Comparison of ENCODE assay signal across 8 mouse cellular contexts in genomic region chr6:49073304-49074116, GRCm38 (mm10). TPM values are rescaled to one million over a fixed set of nuclear protein-coding genes. Genes with fewer than 3 reads are reported as not detected.
A peak's percentile ranks its signal among the peaks of the same experiment; 100 is the strongest.
DNase-seq lines count a peak whose midpoint lies in the region; ATAC-seq and TF ChIP-seq lines count a peak whose summit lies in the region.

TSS of gene Malsu1 (plus strand) at chr6:49073795.

- peak within 1 kb of the TSS; percentile 83 for H3K9ac ChIP-seq in lung, postnatal 0 days (replicated peaks; ENCODE audit: low read depth)

- peak within 1 kb of the TSS; percentile 94 for H3K27ac ChIP-seq in hindbrain, embryonic 10.5 days
- H3K27ac ChIP-seq in lung, postnatal 0 days (ENCODE audit: low read length) = peak within 1 kb of the TSS; percentile 73

- peak within 1 kb of the TSS; percentile 97 for H3K4me3 ChIP-seq in hindbrain, embryonic 10.5 days
- peak within 1 kb of the TSS; percentile 81 for H3K4me3 ChIP-seq in lung, postnatal 0 days (ENCODE audit: low read depth, low read length)

- peak; percentile 91 for DNase-seq in MN1 (ENCODE audit: low spot score)
- peak; percentile 95 for DNase-seq in cerebellum, adult 9-10 months
- peak; percentile 95 for DNase-seq in hindbrain, embryonic 10.5 days (ENCODE audit: low spot score)
- DNase-seq in layer of hippocampus, adult 9-11 months = peak; percentile 94
- DNase-seq in lung, postnatal 0 days (ENCODE audit: low spot score) = peak; percentile 98
- DNase-seq in ovary, postnatal 14 days (ENCODE audit: low spot score) = peak; percentile 94
- DNase-seq in thymus, postnatal 14 days = peak; percentile 95

- H3K4me1 ChIP-seq in hindbrain, embryonic 10.5 days (replicated peaks) = peaks cover 21% of the 10 kb centered on the region
- no peaks in the 10 kb centered on the region; the same call in 1 of the 2 replicates for H3K4me1 ChIP-seq in lung, postnatal 0 days (ENCODE audit: insufficient read depth, low read depth, low read length)

- no peaks in the 10 kb centered on the region for H3K9me3 ChIP-seq in hindbrain, embryonic 10.5 days
- no peaks in the 10 kb centered on the region for H3K9me3 ChIP-seq in lung, postnatal 0 days (ENCODE audit: low read length)

- under 1% methylated on average over 49 of the region's 49 CpGs for WGBS in hindbrain, embryonic 10.5 days
- WGBS in lung, postnatal 0 days = 0% methylated on average over 47 of the region's 49 CpGs

- ATAC-seq in frontal cortex, adult (ENCODE audit: low TSS enrichment) = peak; percentile 100
- ATAC-seq in lung, postnatal 0 days = peak; percentile 98

- peak within 1 kb of the TSS; percentile 73 for H3K4me2 ChIP-seq in lung, postnatal 0 days (replicated peaks; ENCODE audit: low read depth, low read length)

- H3K27me3 ChIP-seq in hindbrain, embryonic 10.5 days (ENCODE audit: insufficient read depth, poor library complexity, severe bottlenecking) = no peaks in the 10 kb centered on the region
- no peaks in the 10 kb centered on the region for H3K27me3 ChIP-seq in lung, postnatal 0 days (replicated peaks; ENCODE audit: insufficient read depth, low read length)

- no peak for TF ChIP-seq EP300 in lung, postnatal 0 days (IDR thresholded peaks at IDR 0.05)

- TF ChIP-seq CTCF in lung, postnatal 0 days (IDR thresholded peaks at IDR 0.05) = peak; percentile 9; the same call in 1 of the 2 replicates

- H3K36me3 ChIP-seq in hindbrain, embryonic 10.5 days = peaks cover 6% of the 10 kb centered on the region; the same call in 1 of the 2 replicates
- H3K36me3 ChIP-seq in lung, postnatal 0 days (ENCODE audit: insufficient read depth, low read length) = no peaks in the 10 kb centered on the region

RNA-seq across cellular contexts. Expression of gene Malsu1, which starts in this region (rescaled TPM):
- 69.7 and 79.3 TPM in 2 replicates for polyA plus RNA-seq in hindbrain, embryonic 10.5 days (2016; fragmentation: Nextera tagmentation; extraction: Ambion mirVana)
- polyA plus RNA-seq in lung, postnatal 0 days (2015; fragmentation: Nextera tagmentation; extraction: Ambion mirVana) = 81.3 and 84.1 TPM in 2 replicates

Comparison
In these comparisons a context has a peak if more than half of its experiments do, and no peak if none do; other contexts are left out.
1. Peak in every context shown above with its lines: DNase-seq, ATAC-seq, H3K4me3 ChIP-seq and H3K27ac ChIP-seq.